Mouse (Mus musculus) olfactory bulb, adult 2 months (tissue): ENCODE results near the gene Mok.

Experiments used
- CTCF ChIP-seq: fragments of 200-500 bp; IDR thresholded peaks from 2 replicates; pipeline ENCODE4 v1.5.1; 2012; ENCODE audit warnings: low read depth, mild to moderate bottlenecking, low read length, moderate library complexity; ENCODE audit not compliant: insufficient read depth
- POLR2A ChIP-seq: fragments of 200-500 bp; IDR thresholded peaks from 2 replicates; pipeline ENCODE4 v1.6.1; 2012; ENCODE audit warnings: mild to moderate bottlenecking, low read depth, low read length, moderate library complexity; ENCODE audit not compliant: insufficient read depth

- no peak for TF ChIP-seq CTCF
- TF ChIP-seq POLR2A: no peak
Measured at GRCm38 (mm10) chr12:110819367-110819766, 21.4 kb downstream of the Mok start.
